Mouse (Mus musculus): ENCODE measurements at regions not wholly inside any gene's neighbourhood (a gene's known extent, or its start where the extent isn't known, plus 50 kb on each side); places are given as distances from the start of the nearest gene placed in this dataset.

DNA sequence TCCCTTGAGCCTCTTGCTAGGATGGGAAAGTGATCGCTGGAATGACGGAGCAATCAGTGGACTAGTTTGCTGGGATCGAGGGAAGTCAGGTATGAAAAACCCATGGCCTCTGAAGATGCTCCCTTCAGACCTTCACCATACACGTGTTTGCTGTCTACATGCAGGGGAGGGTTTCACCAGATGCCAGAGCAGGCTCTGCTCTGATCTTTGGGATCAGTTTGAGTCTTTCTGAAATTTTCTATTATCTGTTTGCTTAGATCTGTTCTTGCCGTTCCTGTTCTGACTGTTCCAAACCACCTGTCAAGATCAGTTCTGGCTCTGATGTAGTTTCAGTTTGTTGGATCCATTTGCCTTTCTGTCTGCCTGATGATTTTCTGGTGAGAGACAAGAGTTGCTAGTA lies 53.1 kb upstream of the Ptchd3 start:
- no peak for TF ChIP-seq CTCF (IDR thresholded peaks at IDR 0.05; ENCODE audit: low read depth, low read length)
- no peak for TF ChIP-seq POLR2A (IDR thresholded peaks at IDR 0.05; ENCODE audit: extremely low read depth, insufficient read depth, low read length)
